Mouse (Mus musculus) stomach, embryonic 16.5 days (tissue): ENCODE results near the gene Olfr1279. TPM values are rescaled to one million over a fixed set of nuclear protein-coding genes. Genes with fewer than 3 reads are reported as not detected.
"Not testable (repeated sequence)": the region's sequence is repeated elsewhere in the genome, so short reads cannot be mapped to it uniquely, and the experiment has no call there.

ENCODE experiments used
- ATAC-seq: fragments of 200-750 bp; cut with Nextera tagmentation; 2 replicates; pipeline ENCODE4 v1.8.0; 2017; ENCODE audit warnings: moderate number of reproducible peaks, moderate TSS enrichment; ENCODE audit not compliant: insufficient read depth, low FRiP score
- H3K27ac ChIP-seq: fragments of 300-500 bp; sonication (generic); 2 replicates; pipeline ENCODE4 v1.5.1; 2014; ENCODE audit warnings: low read length
- H3K27me3 ChIP-seq: fragments of 300-500 bp; sonication (generic); 2 replicates; pipeline ENCODE4 v1.6.1; 2014; ENCODE audit warnings: low read length, control low read depth, mixed read lengths; ENCODE audit not compliant: control insufficient read depth, insufficient read depth
- H3K36me3 ChIP-seq: fragments of 300-500 bp; sonication (generic); 2 replicates; pipeline ENCODE4 v1.6.1; 2014; ENCODE audit warnings: low read length; ENCODE audit not compliant: control insufficient read depth, insufficient read depth
- H3K4me1 ChIP-seq: fragments of 300-500 bp; sonication (generic); 2 replicates; pipeline ENCODE4 v1.6.1; 2014; ENCODE audit warnings: low read length, control low read depth, mixed read lengths; ENCODE audit not compliant: control insufficient read depth, insufficient read depth
- H3K4me2 ChIP-seq: fragments of 300-500 bp; sonication (generic); 2 replicates; pipeline ENCODE4 v1.6.1; 2014; ENCODE audit warnings: low read depth, low read length, mixed read lengths
- H3K4me3 ChIP-seq: fragments of 300-500 bp; sonication (generic); replicated peaks from 2 replicates; pipeline ENCODE4 v1.5.1; 2014; ENCODE audit warnings: mild to moderate bottlenecking, low read length
- H3K9ac ChIP-seq: fragments of 300-500 bp; sonication (generic); 2 replicates; pipeline ENCODE4 v1.6.1; 2014; ENCODE audit warnings: low read length
- H3K9me3 ChIP-seq: fragments of 300-500 bp; sonication (generic); replicated peaks from 2 replicates; pipeline ENCODE4 v1.6.1; 2016; ENCODE audit warnings: low read length, control low read depth; ENCODE audit not compliant: control insufficient read depth
- WGBS: fragments of 180-500 bp; shearing (Covaris S2); extraction: QIAGEN DNeasy Blood & Tissue Kit; methylation state at CpG from one replicate; pipeline ENCODE4 v1.1.7; 2014; 5-methylcytosine and 5-hydroxymethylcytosine counted together
- polyA plus RNA-seq: library from polyadenylated mRNA; unstranded; fragments of >200 nt; fragmentation: Nextera tagmentation; extraction: Ambion mirVana; gene quantifications from 2 replicates; pipeline ENCODE4 v1.2.1, GENCODE M21; 2015

The Olfr1279 gene
- not detected in 2 replicates for polyA plus RNA-seq

- Histone ChIP-seq H3K27ac (no peak within 1 kb of the TSS), H3K9ac (no peak within 1 kb of the TSS)
- no peak for ATAC-seq
Observed at GRCm38 (mm10) chr2:111300374-111300773, at the start of gene Olfr1279. TSS of gene Olfr1279 (plus strand) at chr2:111300635.

DNA sequence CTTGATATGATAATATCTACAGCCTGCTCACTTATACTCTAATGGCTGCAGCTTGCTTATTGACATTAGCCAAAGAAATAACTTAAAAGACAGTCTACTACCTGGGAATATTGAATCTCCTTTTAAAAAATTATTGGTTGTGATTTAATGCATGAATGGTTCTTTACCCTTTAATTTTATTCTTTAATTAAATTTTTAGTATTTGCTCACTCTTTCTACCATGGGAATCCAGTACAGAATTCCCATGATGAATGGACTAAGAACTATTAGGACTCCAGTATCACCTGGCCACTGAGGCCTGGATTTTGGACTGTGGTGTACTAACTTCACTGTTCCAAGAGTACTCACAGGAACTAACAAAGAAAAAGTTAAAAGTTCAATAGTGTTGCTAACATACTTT lies 46.2 kb upstream of the Olfr1279 start, which contains the start of gene Olfr1276:
TSS of gene Olfr1276 (plus strand) at position 301 of the 400 bp plus-strand sequence.
- ATAC-seq: no peak
- no peak within 1 kb of the TSS for H3K4me3 ChIP-seq

More at GRCm38 (mm10) chr2:111300374-111300773, at the start of gene Olfr1279:
- Histone ChIP-seq H3K4me1 (no peaks in the 10 kb centered on the region), H3K4me2 (no peak within 1 kb of the TSS), H3K36me3 (no peaks in the 10 kb centered on the region), H3K9me3 (no peaks in the 10 kb centered on the region), H3K27me3 (no peaks in the 10 kb centered on the region), H3K4me3 (no peak within 1 kb of the TSS)

DNA sequence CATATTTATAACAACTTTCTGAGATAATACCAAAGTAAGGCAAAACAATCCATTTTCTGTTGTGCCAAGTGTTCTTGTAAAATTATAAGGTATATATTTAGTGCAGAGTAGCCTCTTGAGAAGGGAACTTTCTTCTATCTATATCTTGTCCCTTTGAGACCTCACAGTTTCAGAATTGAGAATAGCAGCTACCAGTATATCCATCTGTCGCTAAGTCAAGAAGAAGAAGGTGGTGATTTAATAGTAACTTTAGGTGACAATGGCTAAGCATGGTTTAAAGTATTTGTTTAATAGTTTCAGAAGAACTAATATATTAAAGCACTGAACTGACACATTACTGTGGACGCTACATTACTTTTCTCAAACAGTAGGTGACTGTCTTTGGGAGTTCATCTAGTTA lies 26.4 kb upstream of the Olfr1279 start, which contains the start of gene Olfr1277:
TSS of gene Olfr1277 (minus strand) at position 101 of the 400 bp plus-strand sequence.
- no peak within 1 kb of the TSS for H3K4me2 ChIP-seq
- no peak for ATAC-seq
- whole genome bisulfite sequencing: 87% methylated on average over 2 of the region's 2 CpGs
- no peaks in the 10 kb centered on the region for H3K9me3 ChIP-seq
- H3K4me3 ChIP-seq: no peak within 1 kb of the TSS
- H3K36me3 ChIP-seq: no peaks in the 10 kb centered on the region
- no peaks in the 10 kb centered on the region for H3K4me1 ChIP-seq
- H3K27me3 ChIP-seq: no peaks in the 10 kb centered on the region
- H3K27ac ChIP-seq: no peak within 1 kb of the TSS
- H3K9ac ChIP-seq: no peak within 1 kb of the TSS

More for the DNA sequence above, 46.2 kb upstream of the Olfr1279 start, which contains the start of gene Olfr1276:
- H3K36me3 ChIP-seq: no peaks in the 10 kb centered on the region
- H3K4me1 ChIP-seq: no peaks in the 10 kb centered on the region
- H3K27ac ChIP-seq: no peak within 1 kb of the TSS
- no peak within 1 kb of the TSS for H3K9ac ChIP-seq
- H3K9me3 ChIP-seq: no peaks in the 10 kb centered on the region
- no peaks in the 10 kb centered on the region for H3K27me3 ChIP-seq
- H3K4me2 ChIP-seq: no peak within 1 kb of the TSS

- no peak within 1 kb of the TSS for H3K9ac ChIP-seq
- ATAC-seq: no peak
- H3K4me1 ChIP-seq: no peaks in the 10 kb centered on the region
- no peaks in the 10 kb centered on the region for H3K27me3 ChIP-seq
- H3K4me3 ChIP-seq: no peak within 1 kb of the TSS
- no peaks in the 10 kb centered on the region for H3K9me3 ChIP-seq
- no peak within 1 kb of the TSS for H3K4me2 ChIP-seq
- no peak within 1 kb of the TSS for H3K27ac ChIP-seq
- no peaks in the 10 kb centered on the region for H3K36me3 ChIP-seq
Observed at GRCm38 (mm10) chr2:111289836-111290235, 10.6 kb upstream of the Olfr1279 start, which contains the start of gene Olfr1278. TSS of gene Olfr1278 (plus strand) at chr2:111290136.

GRCm38 (mm10) chr2:111298541-111298940 lies 1.9 kb upstream of the Olfr1279 start:
- Histone ChIP-seq H3K9ac (no peak overlapping the region), H3K27me3 (no peaks in the 10 kb centered on the region), H3K9me3 (no peaks in the 10 kb centered on the region), H3K4me2 (no peak overlapping the region), H3K36me3 (no peaks in the 10 kb centered on the region), H3K4me1 (no peaks in the 10 kb centered on the region), H3K27ac (no peak overlapping the region), H3K4me3 (no peak overlapping the region)
- no peak for ATAC-seq

GRCm38 (mm10) chr2:111313717-111314116 lies 13.3 kb downstream of the Olfr1279 start, which contains the start of gene Olfr1280:
TSS of gene Olfr1280 (plus strand) at chr2:111314017.
- H3K4me2 ChIP-seq: no peak within 1 kb of the TSS
- H3K27me3 ChIP-seq: no peaks in the 10 kb centered on the region
- H3K9me3 ChIP-seq: no peaks in the 10 kb centered on the region
- H3K27ac ChIP-seq: no peak within 1 kb of the TSS
- H3K9ac ChIP-seq: no peak within 1 kb of the TSS
- ATAC-seq: no peak
- H3K36me3 ChIP-seq: no peaks in the 10 kb centered on the region
- no peaks in the 10 kb centered on the region for H3K4me1 ChIP-seq
- H3K4me3 ChIP-seq: no peak within 1 kb of the TSS

GRCm38 (mm10) chr2:111326220-111326619 lies 25.8 kb downstream of the Olfr1279 start, which contains the start of gene Olfr1281:
TSS of gene Olfr1281 (plus strand) at chr2:111326520.
- no peaks in the 10 kb centered on the region for H3K36me3 ChIP-seq
- H3K9ac ChIP-seq: no peak within 1 kb of the TSS
- H3K9me3 ChIP-seq: no peaks in the 10 kb centered on the region
- ATAC-seq: no peak
- no peak within 1 kb of the TSS for H3K4me3 ChIP-seq
- no peak within 1 kb of the TSS for H3K4me2 ChIP-seq
- H3K27me3 ChIP-seq: no peaks in the 10 kb centered on the region
- H3K27ac ChIP-seq: no peak within 1 kb of the TSS
- no peaks in the 10 kb centered on the region for H3K4me1 ChIP-seq
- 62% methylated on average over 2 of the region's 2 CpGs for WGBS

DNA sequence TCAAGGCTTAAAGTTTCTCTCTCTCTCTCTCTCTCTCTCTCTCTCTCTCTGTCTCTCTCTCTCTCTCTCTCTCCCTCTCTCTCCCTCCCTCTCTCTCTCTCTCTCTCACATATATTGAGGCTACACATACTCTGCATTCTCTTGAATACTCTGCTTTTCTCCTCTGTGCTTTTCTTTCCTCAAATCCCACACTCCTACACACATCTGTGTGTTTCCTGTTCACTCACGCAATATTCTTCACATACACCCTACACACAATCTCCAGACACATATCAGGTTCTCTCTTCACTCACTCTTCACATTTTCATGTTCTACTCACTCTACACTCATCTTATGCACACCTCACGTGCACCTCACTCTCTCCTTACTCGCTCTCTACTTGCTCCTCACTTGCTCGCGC lies 33.3 kb downstream of the Olfr1279 start:
- H3K27me3 ChIP-seq, H3K4me1 ChIP-seq, H3K9me3 ChIP-seq, H3K36me3 ChIP-seq, H3K4me2 ChIP-seq, ATAC-seq, H3K27ac ChIP-seq, H3K9ac ChIP-seq, H3K4me3 ChIP-seq: not testable (repeated sequence)
- whole genome bisulfite sequencing: 80% methylated on average over 5 of the region's 5 CpGs

DNA sequence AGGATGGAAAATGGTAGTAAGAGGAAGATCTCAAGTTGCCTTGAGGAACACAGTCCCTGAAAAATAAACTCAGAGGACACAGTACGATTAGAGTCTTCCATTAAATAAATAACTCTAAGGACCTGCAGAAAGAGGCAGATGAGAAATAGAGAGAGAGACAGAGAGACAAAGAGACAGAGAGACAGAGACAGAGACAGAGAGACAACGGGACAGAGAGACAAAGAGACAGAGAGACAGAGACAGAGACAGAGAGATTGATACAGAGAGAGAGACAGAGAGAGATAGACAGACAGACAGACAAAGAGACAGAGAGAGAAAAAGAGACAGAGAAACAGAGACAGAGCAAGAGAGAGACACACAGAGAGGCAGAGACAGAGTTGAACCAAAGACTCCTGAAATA lies 35.5 kb downstream of the Olfr1279 start, which contains the start of gene Olfr1282:
TSS of gene Olfr1282 (minus strand) at position 101 of the 400 bp plus-strand sequence.
- no peak within 1 kb of the TSS for H3K27ac ChIP-seq
- H3K36me3 ChIP-seq: no peaks in the 10 kb centered on the region
- H3K9ac ChIP-seq: no peak within 1 kb of the TSS
- no peak within 1 kb of the TSS for H3K4me2 ChIP-seq
- H3K4me1 ChIP-seq: no peaks in the 10 kb centered on the region
- 69% methylated on average over 2 of the region's 2 CpGs for WGBS
- no peaks in the 10 kb centered on the region for H3K27me3 ChIP-seq
- H3K4me3 ChIP-seq: no peak within 1 kb of the TSS
- no peaks in the 10 kb centered on the region for H3K9me3 ChIP-seq
- no peak for ATAC-seq
